Mouse (Mus musculus) stomach, postnatal 0 days (tissue): ENCODE measurements around the gene Tom1l2. TPM values are rescaled to one million over a fixed set of nuclear protein-coding genes. Genes with fewer than 3 reads are reported as not detected.
A peak's percentile ranks its signal among the peaks of the same experiment; 100 is the strongest.

Experiments used
- ATAC-seq: fragments of 200-750 bp; cut with Nextera tagmentation; 2 replicates; pipeline ENCODE4 v1.8.0; 2017; ENCODE audit not compliant: low FRiP score, low TSS enrichment
- DNase-seq: peaks from one replicate; pipeline ENCODE4 v3.0.0-alpha.2; 2016; ENCODE audit warnings: low spot score
- H3K27ac ChIP-seq: fragments of 300-500 bp; sonication (generic); replicated peaks from 2 replicates; pipeline ENCODE4 v1.5.1; 2014; ENCODE audit warnings: mild to moderate bottlenecking, control low read depth
- H3K27me3 ChIP-seq: fragments of 300-500 bp; sonication (generic); 2 replicates; pipeline ENCODE4 v1.6.1; 2014; ENCODE audit warnings: low read length; ENCODE audit not compliant: control insufficient read depth, insufficient read depth
- H3K36me3 ChIP-seq: fragments of 300-500 bp; sonication (generic); 2 replicates; pipeline ENCODE4 v1.6.1; 2014; ENCODE audit warnings: low read length, mixed read lengths; ENCODE audit not compliant: control insufficient read depth, insufficient read depth
- H3K4me1 ChIP-seq: fragments of 300-500 bp; sonication (generic); replicated peaks from 2 replicates; pipeline ENCODE4 v1.6.1; 2014; ENCODE audit warnings: antibody characterized with exemption; ENCODE audit not compliant: control insufficient read depth, insufficient read depth
- H3K4me2 ChIP-seq: fragments of 300-500 bp; sonication (generic); replicated peaks from 2 replicates; pipeline ENCODE4 v1.6.1; 2014; ENCODE audit warnings: low read depth, mild to moderate bottlenecking, control low read depth, moderate library complexity
- H3K4me3 ChIP-seq: fragments of 300-500 bp; sonication (generic); 2 replicates; pipeline ENCODE4 v1.5.1; 2014; ENCODE audit warnings: low read depth, low read length, control low read depth
- H3K9ac ChIP-seq: fragments of 300-500 bp; sonication (generic); 2 replicates; pipeline ENCODE4 v1.6.1; 2014; ENCODE audit warnings: mild to moderate bottlenecking, low read length, control low read depth, mixed read lengths
- H3K9me3 ChIP-seq: fragments of 300-500 bp; sonication (generic); 2 replicates; pipeline ENCODE4 v1.6.1; 2016; ENCODE audit warnings: low read length; ENCODE audit not compliant: control insufficient read depth
- CTCF ChIP-seq: IDR thresholded peaks from 2 replicates; pipeline ENCODE4 v1.5.1; 2016; ENCODE audit warnings: antibody characterized with exemption, low read depth, mild to moderate bottlenecking, moderate library complexity
- EP300 ChIP-seq: optimal IDR thresholded peaks from 2 replicates; pipeline ENCODE3; 2016; ENCODE audit warnings: antibody characterized with exemption
- WGBS: fragments of 180-500 bp; shearing (Covaris S2); extraction: QIAGEN DNeasy Blood & Tissue Kit; methylation state at CpG from one replicate; pipeline ENCODE4 v1.1.7; 2014; 5-methylcytosine and 5-hydroxymethylcytosine counted together
- polyA plus RNA-seq: library from polyadenylated mRNA; unstranded; fragments of >200 nt; fragmentation: Nextera tagmentation; extraction: Ambion mirVana; gene quantifications from 2 replicates; pipeline ENCODE4 v1.2.1, GENCODE M21; 2015

Gene Tom1l2
- polyA plus RNA-seq, 1 experiment from 2014 or later = 15.9 TPM

- no peaks in the 10 kb centered on the region for H3K27me3 ChIP-seq
- no peak for TF ChIP-seq EP300
- TF ChIP-seq CTCF = no peak
- no peaks in the 10 kb centered on the region for H3K36me3 ChIP-seq
- no peaks in the 10 kb centered on the region; the same call in 1 of the 2 replicates for H3K4me1 ChIP-seq
- DNase-seq (no peak), ATAC-seq (no peak)
- no peaks in the 10 kb centered on the region for H3K9me3 ChIP-seq
- H3K9ac ChIP-seq = no peak overlapping the region
- H3K4me2 ChIP-seq = no peak overlapping the region
- 56% methylated on average over 7 of the region's 7 CpGs for WGBS
- H3K27ac ChIP-seq = no peak overlapping the region; the same call in 1 of the 2 replicates
- H3K4me3 ChIP-seq = no peak overlapping the region
These were observed 35.2 kb downstream of the Tom1l2 start for GRCm38 (mm10) chr11:60317376-60318102.

GRCm38 (mm10) chr11:60316883-60317282 is 35.8 kb downstream of the Tom1l2 start:
- H3K27me3 ChIP-seq = no peaks in the 10 kb centered on the region
- H3K9me3 ChIP-seq = no peaks in the 10 kb centered on the region
- H3K9ac ChIP-seq = no peak overlapping the region
- ATAC-seq (no peak), DNase-seq (no peak)
- no peaks in the 10 kb centered on the region; the same call in 1 of the 2 replicates for H3K4me1 ChIP-seq
- H3K4me3 ChIP-seq = no peak overlapping the region
- no peak overlapping the region for H3K4me2 ChIP-seq
- no peaks in the 10 kb centered on the region for H3K36me3 ChIP-seq
- TF ChIP-seq CTCF (no peak), EP300 (no peak)
- 72% methylated on average over 8 of the region's 8 CpGs for WGBS
- H3K27ac ChIP-seq = no peak overlapping the region

DNA sequence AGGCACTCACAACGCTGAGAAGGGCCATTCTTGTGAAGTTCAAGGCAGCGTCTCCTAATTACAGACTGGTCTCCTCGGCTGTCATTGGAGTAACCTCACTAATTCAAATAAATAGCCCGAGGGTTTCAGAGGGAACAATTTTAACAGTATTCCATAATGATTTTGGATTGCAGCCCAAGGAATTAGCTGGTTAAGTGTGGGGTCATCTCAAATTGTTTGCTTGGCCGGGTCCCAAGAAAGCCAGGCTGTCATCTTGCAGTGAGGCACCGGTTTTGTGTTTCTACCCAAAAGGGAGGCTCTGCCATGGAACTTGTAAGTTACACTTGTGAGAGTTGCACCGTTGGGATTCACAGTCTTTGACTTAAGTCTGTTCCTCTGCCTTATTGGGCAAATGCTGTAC is 36.5 kb downstream of the Tom1l2 start:
- Histone ChIP-seq H3K9ac (no peak overlapping the region), H3K4me1 (peaks cover 4% of the 10 kb centered on the region), H3K4me3 (no peak overlapping the region), H3K9me3 (no peaks in the 10 kb centered on the region), H3K4me2 (no peak overlapping the region), H3K36me3 (no peaks in the 10 kb centered on the region), H3K27ac (no peak overlapping the region), H3K27me3 (no peaks in the 10 kb centered on the region)
- no peak for TF ChIP-seq EP300
- no peak for TF ChIP-seq CTCF
- DNase-seq (no peak), ATAC-seq (no peak)
- WGBS = 44% methylated on average over 7 of the region's 7 CpGs

GRCm38 (mm10) chr11:60311025-60311854 is 41.5 kb downstream of the Tom1l2 start:
- TF ChIP-seq EP300 (no peak), CTCF (peak; percentile 29)
- DNase-seq (peak; percentile 59), ATAC-seq (peak; percentile 36; the same call in 1 of the 2 replicates)
- no peak overlapping the region for H3K4me2 ChIP-seq
- no peaks in the 10 kb centered on the region for H3K36me3 ChIP-seq
- H3K9me3 ChIP-seq = no peaks in the 10 kb centered on the region
- WGBS = 14% methylated on average over 8 of the region's 8 CpGs
- no peak overlapping the region for H3K9ac ChIP-seq
- peak overlapping the region; percentile 53 for H3K27ac ChIP-seq
- peaks cover 9% of the 10 kb centered on the region for H3K4me1 ChIP-seq
- no peaks in the 10 kb centered on the region for H3K27me3 ChIP-seq
- H3K4me3 ChIP-seq = no peak overlapping the region

DNA sequence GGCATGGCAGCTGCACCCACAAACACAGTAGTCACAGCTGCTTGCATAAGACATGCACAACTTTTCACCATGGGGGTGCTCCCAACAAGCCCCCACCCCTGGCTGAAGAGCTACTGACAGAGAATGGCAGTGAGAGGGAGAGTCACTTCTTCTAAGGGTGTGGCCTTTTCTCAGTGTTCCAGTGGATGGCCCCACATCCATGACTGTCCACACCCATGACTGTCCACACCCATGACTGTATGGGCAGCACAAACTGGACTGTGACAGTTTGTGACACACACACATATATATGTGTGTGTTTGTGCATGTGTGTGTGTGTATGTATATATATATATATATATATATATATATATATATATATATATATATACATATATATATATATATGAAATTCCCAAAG is 42.8 kb downstream of the Tom1l2 start:
- Histone ChIP-seq H3K4me1 (peaks cover 9% of the 10 kb centered on the region), H3K27me3 (no peaks in the 10 kb centered on the region), H3K4me2 (no peak overlapping the region), H3K9me3 (no peaks in the 10 kb centered on the region), H3K4me3 (no peak overlapping the region), H3K27ac (no peak overlapping the region), H3K9ac (no peak overlapping the region), H3K36me3 (no peaks in the 10 kb centered on the region)
- TF ChIP-seq CTCF (no peak), EP300 (no peak)
- DNase-seq = peak; percentile 12
- ATAC-seq = 0 out of 2 replicates have a peak, but pooled peaks have one; percentile 48

DNA sequence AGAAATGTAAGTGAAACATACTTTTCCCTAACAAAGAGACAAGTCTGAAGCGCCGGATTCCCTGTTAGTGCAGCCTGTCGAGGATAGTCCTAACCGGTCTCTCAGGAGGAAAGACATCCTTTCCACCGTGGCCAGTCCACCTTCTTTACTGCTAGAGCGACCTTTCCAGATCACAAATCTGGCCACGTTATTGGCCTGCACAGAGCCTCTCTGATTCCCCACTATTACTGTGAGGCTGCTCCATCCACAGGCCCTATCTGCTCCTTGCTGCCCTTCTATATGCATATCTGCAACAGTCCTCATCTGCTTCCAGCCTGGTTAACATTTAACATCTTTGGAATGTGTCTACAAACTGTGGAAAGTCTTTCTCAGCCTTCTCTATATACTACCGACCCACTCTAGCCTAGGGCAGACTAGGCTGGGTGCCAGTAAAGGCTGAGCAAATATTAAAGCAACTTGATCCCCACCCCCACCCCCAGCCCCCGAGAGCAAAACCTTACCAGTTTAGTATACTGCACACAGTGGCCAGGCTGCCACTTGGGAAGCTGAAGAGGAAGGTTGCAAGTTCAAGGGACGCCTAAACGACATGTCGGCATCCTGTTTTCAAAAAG is 44.1 kb downstream of the Tom1l2 start:
- peak; percentile 76 for DNase-seq

More for the DNA sequence above, 44.1 kb downstream of the Tom1l2 start:
- Histone ChIP-seq H3K4me1 (peaks cover 9% of the 10 kb centered on the region), H3K27ac (peak overlapping the region; percentile 65), H3K4me3 (no peak overlapping the region), H3K9me3 (no peaks in the 10 kb centered on the region), H3K9ac (no peak overlapping the region), H3K36me3 (no peaks in the 10 kb centered on the region), H3K27me3 (no peaks in the 10 kb centered on the region), H3K4me2 (no peak overlapping the region)
- ATAC-seq = peak; percentile 72
- TF ChIP-seq EP300 (no peak), CTCF (no peak)
- 33% methylated on average over 12 of the region's 12 CpGs for WGBS
